Mouse (Mus musculus): Measurements from ENCODE around the gene Dcaf4. TPM values are rescaled to one million over a fixed set of nuclear protein-coding genes. Genes with fewer than 3 reads are reported as not detected.
A peak's percentile ranks its signal among the peaks of the same experiment; 100 is the strongest.

Gene Dcaf4
- polyA plus RNA-seq (2012; rRNA removed): 51.2 and 57.4 TPM in 2 replicates

- peak; percentile 98 for DNase-seq (ENCODE audit: low read depth)
- TF ChIP-seq CTCF (IDR thresholded peaks at IDR 0.05; ENCODE audit: borderline replicate concordance, extremely low read depth, insufficient read depth, insufficient read length): no peak
- 0 out of 2 replicates have a peak, but pooled peaks have one; percentile 29 for TF ChIP-seq POLR2A (IDR thresholded peaks at IDR 0.05; ENCODE audit: borderline replicate concordance, extremely low read depth, insufficient read depth, insufficient read length, poor library complexity, severe bottlenecking)
Measured at GRCm38 (mm10) chr12:83520311-83520890, at the start of gene Dcaf4. Gene Dcaf4 (plus strand): TSS chr12:83520466.

- TF ChIP-seq POLR2A (IDR thresholded peaks at IDR 0.05; ENCODE audit: borderline replicate concordance, extremely low read depth, insufficient read depth, insufficient read length, poor library complexity, severe bottlenecking) (no peak), CTCF (IDR thresholded peaks at IDR 0.05; ENCODE audit: borderline replicate concordance, extremely low read depth, insufficient read depth, insufficient read length) (no peak)
- DNase-seq (ENCODE audit: low read depth): no peak
Measured at GRCm38 (mm10) chr12:83471760-83472159, 48.5 kb upstream of the Dcaf4 start.

- TF ChIP-seq CTCF (IDR thresholded peaks at IDR 0.05; ENCODE audit: borderline replicate concordance, extremely low read depth, insufficient read depth, insufficient read length): no peak
- no peak for DNase-seq (ENCODE audit: low read depth)
Measured at GRCm38 (mm10) chr12:83473987-83474600, 46.2 kb upstream of the Dcaf4 start.

- DNase-seq (ENCODE audit: low read depth): peak; percentile 41
- TF ChIP-seq CTCF (IDR thresholded peaks at IDR 0.05; ENCODE audit: borderline replicate concordance, extremely low read depth, insufficient read depth, insufficient read length) (no peak), POLR2A (IDR thresholded peaks at IDR 0.05; ENCODE audit: borderline replicate concordance, extremely low read depth, insufficient read depth, insufficient read length, poor library complexity, severe bottlenecking) (no peak)
Measured at GRCm38 (mm10) chr12:83475419-83475818, 44.8 kb upstream of the Dcaf4 start.

GRCm38 (mm10) chr12:83476277-83476676 is 44.0 kb upstream of the Dcaf4 start:
- TF ChIP-seq POLR2A (IDR thresholded peaks at IDR 0.05; ENCODE audit: borderline replicate concordance, extremely low read depth, insufficient read depth, insufficient read length, poor library complexity, severe bottlenecking) (no peak), CTCF (IDR thresholded peaks at IDR 0.05; ENCODE audit: borderline replicate concordance, extremely low read depth, insufficient read depth, insufficient read length) (no peak)
- peak; percentile 82 for DNase-seq (ENCODE audit: low read depth)

- no peak for TF ChIP-seq CTCF (IDR thresholded peaks at IDR 0.05; ENCODE audit: borderline replicate concordance, extremely low read depth, insufficient read depth, insufficient read length)
- TF ChIP-seq POLR2A (IDR thresholded peaks at IDR 0.05; ENCODE audit: borderline replicate concordance, extremely low read depth, insufficient read depth, insufficient read length, poor library complexity, severe bottlenecking): no peak
- no peak for DNase-seq (ENCODE audit: low read depth)
Measured at GRCm38 (mm10) chr12:83479140-83479539, 41.1 kb upstream of the Dcaf4 start.

- TF ChIP-seq CTCF (IDR thresholded peaks at IDR 0.05; ENCODE audit: borderline replicate concordance, extremely low read depth, insufficient read depth, insufficient read length) (no peak), POLR2A (IDR thresholded peaks at IDR 0.05; ENCODE audit: borderline replicate concordance, extremely low read depth, insufficient read depth, insufficient read length, poor library complexity, severe bottlenecking) (no peak)
- DNase-seq (ENCODE audit: low read depth): no peak
Measured at GRCm38 (mm10) chr12:83479818-83480401, 40.4 kb upstream of the Dcaf4 start.

- DNase-seq (ENCODE audit: low read depth): no peak
- TF ChIP-seq CTCF (IDR thresholded peaks at IDR 0.05; ENCODE audit: borderline replicate concordance, extremely low read depth, insufficient read depth, insufficient read length) (no peak), POLR2A (IDR thresholded peaks at IDR 0.05; ENCODE audit: borderline replicate concordance, extremely low read depth, insufficient read depth, insufficient read length, poor library complexity, severe bottlenecking) (no peak)
Measured at GRCm38 (mm10) chr12:83481439-83481838, 38.8 kb upstream of the Dcaf4 start.

GRCm38 (mm10) chr12:83483653-83484052 is 36.6 kb upstream of the Dcaf4 start:
- no peak for TF ChIP-seq POLR2A (IDR thresholded peaks at IDR 0.05; ENCODE audit: borderline replicate concordance, extremely low read depth, insufficient read depth, insufficient read length, poor library complexity, severe bottlenecking)
- DNase-seq (ENCODE audit: low read depth): no peak

GRCm38 (mm10) chr12:83484855-83485745 is 35.2 kb upstream of the Dcaf4 start:
- DNase-seq (ENCODE audit: low read depth): peak; percentile 87
- TF ChIP-seq POLR2A (IDR thresholded peaks at IDR 0.05; ENCODE audit: borderline replicate concordance, extremely low read depth, insufficient read depth, insufficient read length, poor library complexity, severe bottlenecking) (no peak), CTCF (IDR thresholded peaks at IDR 0.05; ENCODE audit: borderline replicate concordance, extremely low read depth, insufficient read depth, insufficient read length) (peak; percentile 8; the same call in 1 of the 2 replicates)

All from brain, embryonic 14.5 days (tissue).